Mouse (Mus musculus): ENCODE measurements around the gene Bst1.

DNA sequence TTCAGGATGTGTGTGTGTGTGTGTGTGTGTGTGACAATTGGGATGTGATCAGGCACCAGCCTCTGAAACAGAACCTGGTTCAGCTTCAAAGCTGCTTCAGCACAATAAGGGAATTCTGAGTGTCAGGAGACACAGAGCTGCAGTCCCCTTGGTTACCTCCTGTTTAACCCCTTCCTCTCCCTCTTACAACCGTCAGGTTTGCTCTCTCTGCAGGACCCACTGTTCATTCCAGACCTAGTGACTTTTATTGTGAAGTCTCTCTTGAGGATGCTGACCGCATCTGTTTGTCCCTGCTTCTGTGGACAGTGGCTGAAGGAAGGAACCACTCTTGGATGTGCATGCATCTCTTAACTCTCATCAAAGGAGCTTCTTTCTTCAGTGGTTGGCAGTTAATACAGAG is 27.5 kb downstream of the Bst1 start:
- TF ChIP-seq CTCF (IDR thresholded peaks at IDR 0.05; ENCODE audit: low read depth) (no peak), EP300 (IDR thresholded peaks at IDR 0.05; ENCODE audit: low read depth) (no peak)
